Mouse (Mus musculus): Measurements from ENCODE around the gene Cyp8b1.

Gene Cyp8b1

GRCm38 (mm10) chr9:121889927-121890440 is 26.1 kb downstream of the Cyp8b1 start:
- DNase-seq: no peak

DNA sequence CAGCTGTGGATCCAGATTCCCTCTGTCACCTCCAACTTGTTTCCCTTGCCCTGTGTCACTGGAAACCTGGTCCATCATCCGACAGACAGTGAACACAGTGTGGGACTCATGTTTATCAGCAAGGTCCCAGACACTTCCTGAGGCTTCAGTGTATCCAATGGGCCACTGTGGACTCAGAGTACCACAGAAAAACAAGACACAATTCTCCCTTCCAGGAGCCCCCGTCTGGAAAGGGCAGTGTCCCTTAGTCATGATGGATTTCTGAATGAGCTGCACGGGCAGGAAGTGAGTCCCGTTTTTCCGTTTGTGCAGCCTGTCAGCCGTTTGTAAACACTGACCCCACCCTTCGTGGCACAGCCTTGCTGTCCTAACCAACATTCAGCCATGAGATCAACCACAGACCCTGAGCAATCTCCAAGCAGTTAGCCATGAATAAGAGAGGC is 34.1 kb downstream of the Cyp8b1 start:
- no peak for DNase-seq

DNA sequence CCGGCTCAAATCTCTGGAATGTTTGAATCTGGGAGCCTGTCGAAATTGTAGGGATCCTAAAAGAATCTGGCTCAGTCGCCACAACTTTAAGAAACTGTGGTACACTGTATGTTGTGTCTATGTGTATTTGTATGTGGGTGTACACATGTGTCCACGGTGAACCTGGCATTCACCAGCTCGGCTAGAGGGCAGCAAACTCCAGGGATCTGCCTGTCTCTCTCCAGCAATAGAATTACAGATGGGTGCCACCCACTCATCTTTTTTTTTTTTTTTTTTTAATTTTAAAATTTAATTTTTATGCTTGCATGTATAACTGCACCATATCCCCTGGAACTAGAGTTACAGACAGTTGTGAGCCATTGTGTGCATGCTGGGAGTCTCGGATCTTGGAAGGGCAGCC is 34.8 kb downstream of the Cyp8b1 start:
- no peak for DNase-seq

GRCm38 (mm10) chr9:121880840-121881239 is 35.3 kb downstream of the Cyp8b1 start:
- DNase-seq: peak; percentile 50 to 66

DNA sequence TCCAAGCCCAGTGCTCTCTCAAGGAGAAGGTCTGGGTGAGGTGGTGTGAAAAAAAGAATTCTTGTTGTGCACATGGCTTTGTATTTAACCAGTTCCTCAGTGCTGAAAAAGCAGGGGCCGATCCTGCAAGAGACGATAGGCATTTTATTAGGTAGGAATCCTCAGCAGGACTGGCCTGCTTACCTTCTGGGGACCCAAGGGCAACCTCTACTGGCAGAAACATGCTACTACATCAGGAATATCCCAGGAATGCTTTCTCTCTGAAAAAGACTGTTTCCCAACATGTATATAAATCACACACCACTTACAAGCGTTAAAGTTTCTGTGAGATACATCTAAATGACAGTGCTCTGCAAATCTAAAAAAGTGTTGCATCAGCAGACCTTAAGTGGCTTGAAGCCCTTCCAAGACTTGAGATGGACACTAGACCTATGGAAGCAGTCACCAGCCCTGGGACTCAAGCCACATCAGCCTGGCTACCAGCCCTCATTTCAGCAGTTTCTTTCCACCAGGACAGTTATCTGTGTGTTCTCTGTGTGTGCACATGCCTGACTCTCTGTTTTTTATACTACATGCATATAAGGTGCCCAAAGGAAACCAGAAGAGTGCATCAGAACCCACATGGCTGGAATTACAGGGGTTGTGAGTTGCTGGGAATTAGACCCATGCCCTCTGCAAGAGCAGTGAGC is 38.9 kb downstream of the Cyp8b1 start:
- DNase-seq: no peak

GRCm38 (mm10) chr9:121873578-121873977 is 42.5 kb downstream of the Cyp8b1 start:
- DNase-seq: no peak

GRCm38 (mm10) chr9:121872062-121872683 is 43.9 kb downstream of the Cyp8b1 start:
- DNase-seq: no peak

GRCm38 (mm10) chr9:121869973-121870515 is 46.1 kb downstream of the Cyp8b1 start:
- no peak for DNase-seq

DNA sequence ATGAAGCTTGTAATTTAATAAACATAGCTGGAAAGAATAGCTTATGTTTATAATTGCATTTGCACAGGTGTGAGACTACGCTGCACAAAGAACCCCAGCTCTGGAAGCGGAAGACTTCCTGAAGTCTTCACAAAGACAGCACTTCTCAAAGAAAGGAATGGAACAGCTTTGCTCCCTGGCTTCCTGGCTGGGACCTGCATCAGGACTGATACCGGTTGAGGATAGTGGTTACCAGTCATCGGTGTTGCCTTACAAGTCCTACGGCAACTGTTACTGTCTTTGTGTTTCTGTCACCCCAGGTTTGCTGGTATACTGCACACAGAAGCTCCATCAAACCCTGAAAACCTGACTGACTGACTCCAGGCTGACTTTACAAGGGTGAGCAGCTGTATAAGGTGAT is 46.7 kb downstream of the Cyp8b1 start:
- DNase-seq: no peak

- DNase-seq: no peak
These were observed 47.9 kb downstream of the Cyp8b1 start for GRCm38 (mm10) chr9:121868236-121868635.

- DNase-seq: no peak
These were observed 48.5 kb downstream of the Cyp8b1 start for GRCm38 (mm10) chr9:121867632-121868031.

GRCm38 (mm10) chr9:121865425-121866008 is 50.6 kb downstream of the Cyp8b1 start:
- no peak for DNase-seq

GRCm38 (mm10) chr9:121864837-121865236 is 51.3 kb downstream of the Cyp8b1 start:
- DNase-seq: no peak

Data from thymus, adult 18-20 months (tissue).